Mouse (Mus musculus) midbrain, embryonic 13.5 days (tissue): ENCODE results near the gene Prr12. TPM values are rescaled to one million over a fixed set of nuclear protein-coding genes. Genes with fewer than 3 reads are reported as not detected.

Source experiments
- ATAC-seq: fragments of 200-750 bp; cut with Nextera tagmentation; 2 replicates; pipeline ENCODE4 v1.8.0; 2017; ENCODE audit warnings: mild to moderate bottlenecking, moderate TSS enrichment, moderate library complexity
- H3K27ac ChIP-seq: fragments of 300-500 bp; sonication (generic); 2 replicates; pipeline ENCODE4 v1.5.1; 2015; ENCODE audit warnings: inconsistent platforms, mild to moderate bottlenecking, moderate library complexity
- H3K27me3 ChIP-seq: fragments of 300-500 bp; sonication (generic); 2 replicates; pipeline ENCODE4 v1.6.1; 2015; ENCODE audit warnings: mild to moderate bottlenecking, inconsistent platforms
- H3K36me3 ChIP-seq: fragments of 300-500 bp; sonication (generic); 2 replicates; pipeline ENCODE4 v1.6.1; 2015; ENCODE audit warnings: mild to moderate bottlenecking, inconsistent platforms
- H3K4me1 ChIP-seq: fragments of 300-500 bp; sonication (generic); replicated peaks from 2 replicates; pipeline ENCODE4 v1.6.1; 2015; ENCODE audit warnings: inconsistent platforms
- H3K4me2 ChIP-seq: fragments of 300-500 bp; sonication (generic); replicated peaks from 2 replicates; pipeline ENCODE4 v1.6.1; 2015; ENCODE audit warnings: moderate library complexity, mild to moderate bottlenecking, inconsistent platforms
- H3K4me3 ChIP-seq: fragments of 300-500 bp; sonication (generic); replicated peaks from 2 replicates; pipeline ENCODE4 v1.5.1; 2015; ENCODE audit warnings: mild to moderate bottlenecking, inconsistent platforms
- H3K9ac ChIP-seq: fragments of 300-500 bp; sonication (generic); replicated peaks from 2 replicates; pipeline ENCODE4 v1.6.1; 2015; ENCODE audit warnings: mild to moderate bottlenecking, inconsistent platforms
- H3K9me3 ChIP-seq: fragments of 300-500 bp; sonication (generic); 2 replicates; pipeline ENCODE4 v1.6.1; 2016; ENCODE audit warnings: mild to moderate bottlenecking, inconsistent platforms
- WGBS: fragments of 180-500 bp; shearing (Covaris S2); methylation state at CpG from one replicate; pipeline ENCODE4 v1.1.7; 2015; 5-methylcytosine and 5-hydroxymethylcytosine counted together
- polyA plus RNA-seq: library from polyadenylated mRNA; unstranded; fragments of >200 nt; fragmentation: Nextera tagmentation; extraction: Ambion mirVana; gene quantifications from 2 replicates; pipeline ENCODE4 v1.2.1, GENCODE M21; 2015

Gene Prr12
- polyA plus RNA-seq, 1 experiment from 2014 or later, result 17.0 TPM

DNA sequence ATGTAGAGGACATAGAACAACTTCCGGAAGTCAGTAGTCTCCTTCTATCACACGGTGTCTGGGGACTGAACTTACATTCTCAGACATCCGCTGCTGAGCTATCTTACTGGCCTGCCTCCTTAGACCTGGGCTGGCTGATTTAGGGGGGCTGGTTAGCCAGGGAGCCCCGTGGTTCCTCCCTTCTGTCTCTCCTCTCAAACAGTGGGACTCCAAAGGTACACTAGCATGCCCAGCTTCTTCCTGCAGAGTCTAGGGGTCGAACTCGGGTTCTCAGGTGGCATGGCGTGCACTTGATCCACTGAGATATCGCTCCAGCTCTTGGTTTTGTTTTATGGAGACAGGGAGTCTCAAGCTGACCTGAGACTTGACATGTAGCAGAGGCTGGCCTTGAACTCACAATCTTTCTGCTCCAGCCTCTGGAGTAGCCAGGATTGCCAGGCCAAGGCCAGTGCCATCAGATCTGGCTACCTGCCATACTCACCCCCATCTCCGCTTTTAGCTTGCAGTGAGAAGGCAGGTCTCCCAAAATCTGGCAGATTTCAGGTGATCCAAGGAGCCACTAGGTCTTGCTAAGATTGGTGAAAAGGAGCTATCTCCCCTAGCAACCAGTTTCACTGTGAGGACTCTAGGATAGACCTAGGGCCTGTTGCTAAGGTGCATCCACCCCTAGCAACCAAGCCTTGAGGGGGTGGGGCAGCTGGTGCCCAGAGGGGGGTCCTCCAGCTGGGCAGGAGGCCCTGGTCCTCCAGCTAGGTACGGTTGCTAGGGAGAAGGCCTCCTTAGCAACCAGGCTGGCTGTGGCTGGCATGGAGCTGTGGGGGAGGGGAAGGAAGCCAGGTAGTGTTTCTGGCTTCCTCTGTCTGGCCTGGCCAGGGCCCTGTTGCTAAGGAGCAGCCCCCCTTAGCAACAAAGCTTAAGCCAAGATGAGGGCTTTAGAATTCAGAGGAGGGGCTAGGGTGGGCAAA is 6.2 kb upstream of the Prr12 start:
- Histone ChIP-seq H3K4me2 (peak overlapping the region; percentile 26), H3K27ac (peak overlapping the region; percentile 77), H3K4me3 (no peak overlapping the region), H3K9ac (peak overlapping the region; percentile 41), H3K27me3 (no peaks in the 10 kb centered on the region), H3K9me3 (no peaks in the 10 kb centered on the region), H3K36me3 (no peaks in the 10 kb centered on the region), H3K4me1 (peaks cover 46% of the 10 kb centered on the region)
- peak; percentile 35 for ATAC-seq
- 72% methylated on average over 10 of the region's 10 CpGs for WGBS

GRCm38 (mm10) chr7:45056972-45057348 is 4.3 kb upstream of the Prr12 start:
- Histone ChIP-seq H3K9ac (no peak overlapping the region), H3K4me1 (peaks cover 41% of the 10 kb centered on the region), H3K9me3 (no peaks in the 10 kb centered on the region), H3K27ac (no peak overlapping the region), H3K4me3 (no peak overlapping the region), H3K36me3 (no peaks in the 10 kb centered on the region), H3K27me3 (no peaks in the 10 kb centered on the region), H3K4me2 (no peak overlapping the region)
- no peak for ATAC-seq

DNA sequence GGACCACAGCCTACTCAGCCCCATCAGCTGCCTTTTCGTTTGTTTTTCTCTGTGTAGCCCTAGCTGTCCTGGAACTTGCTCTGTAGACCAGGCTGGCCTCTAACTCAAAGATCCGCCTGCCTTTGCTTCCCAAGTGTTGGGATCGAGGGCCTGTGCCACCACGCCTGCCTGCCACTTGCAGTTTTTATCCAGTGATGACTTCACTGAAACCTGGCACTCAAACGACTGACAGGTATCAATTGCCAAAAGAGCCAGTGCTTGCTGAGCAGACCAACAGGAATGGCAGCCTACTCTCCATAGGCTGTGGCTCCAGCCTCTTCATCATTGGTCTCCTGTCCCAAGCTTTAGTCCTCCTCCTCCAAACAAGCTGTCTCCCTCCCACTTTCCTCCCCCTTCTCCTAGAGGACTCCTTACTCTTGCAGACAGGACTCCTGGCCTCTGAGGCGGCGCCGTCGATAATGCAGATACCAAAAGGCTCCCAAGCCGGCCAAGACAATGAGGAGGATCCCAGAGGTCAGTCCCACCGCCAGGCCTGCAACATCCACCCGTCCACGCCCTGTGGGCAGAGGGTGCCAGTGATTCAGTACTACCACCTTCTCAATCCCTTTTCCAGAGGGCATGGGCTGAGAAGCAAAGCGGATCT is 3.8 kb upstream of the Prr12 start:
- ATAC-seq, result no peak
- H3K27ac ChIP-seq, result no peak overlapping the region
- H3K4me3 ChIP-seq, result no peak overlapping the region
- no peaks in the 10 kb centered on the region for H3K9me3 ChIP-seq
- no peaks in the 10 kb centered on the region for H3K36me3 ChIP-seq
- no peak overlapping the region for H3K4me2 ChIP-seq
- H3K4me1 ChIP-seq, result peaks cover 41% of the 10 kb centered on the region
- H3K9ac ChIP-seq, result no peak overlapping the region
- no peaks in the 10 kb centered on the region for H3K27me3 ChIP-seq
- 63% methylated on average over 14 of the region's 14 CpGs for WGBS

DNA sequence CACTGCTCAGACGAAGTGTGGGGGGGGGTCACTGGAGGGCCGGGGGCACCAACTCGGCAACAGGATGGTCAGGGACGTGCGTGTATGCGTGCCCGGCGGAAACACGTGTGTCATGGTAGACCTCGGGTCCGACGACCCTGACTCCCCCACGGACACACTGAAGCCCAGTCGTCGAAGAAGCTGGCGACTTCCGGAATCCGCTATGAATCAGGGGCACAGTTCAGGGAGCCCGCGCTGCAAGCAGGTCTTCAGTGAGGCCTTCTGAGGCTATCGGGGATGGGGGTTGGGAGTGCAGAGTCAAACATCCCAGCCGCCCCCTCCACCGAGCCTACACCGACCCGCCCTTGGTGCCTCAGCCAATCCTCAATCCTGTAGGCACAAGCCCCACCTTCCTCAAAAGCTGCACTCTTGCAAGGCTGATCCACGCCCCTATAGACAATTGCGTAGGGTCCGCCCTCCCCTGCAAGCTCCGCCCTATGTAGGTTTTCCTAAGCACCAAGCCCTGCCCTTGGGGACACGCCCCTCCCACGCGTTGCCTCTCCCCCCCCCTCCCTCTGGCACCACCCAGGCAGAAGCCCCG is 1.3 kb upstream of the Prr12 start:
- H3K4me1 ChIP-seq, result peaks cover 42% of the 10 kb centered on the region
- peak overlapping the region; percentile 91 for H3K4me2 ChIP-seq
- WGBS, result under 1% methylated on average over 33 of the region's 33 CpGs
- peak overlapping the region; percentile 97 for H3K9ac ChIP-seq
- H3K36me3 ChIP-seq, result peaks cover 16% of the 10 kb centered on the region
- H3K4me3 ChIP-seq, result peak overlapping the region; percentile 99
- peak overlapping the region; percentile 100 for H3K27ac ChIP-seq
- no peaks in the 10 kb centered on the region for H3K9me3 ChIP-seq
- ATAC-seq, result peak; percentile 87
- no peaks in the 10 kb centered on the region for H3K27me3 ChIP-seq

DNA sequence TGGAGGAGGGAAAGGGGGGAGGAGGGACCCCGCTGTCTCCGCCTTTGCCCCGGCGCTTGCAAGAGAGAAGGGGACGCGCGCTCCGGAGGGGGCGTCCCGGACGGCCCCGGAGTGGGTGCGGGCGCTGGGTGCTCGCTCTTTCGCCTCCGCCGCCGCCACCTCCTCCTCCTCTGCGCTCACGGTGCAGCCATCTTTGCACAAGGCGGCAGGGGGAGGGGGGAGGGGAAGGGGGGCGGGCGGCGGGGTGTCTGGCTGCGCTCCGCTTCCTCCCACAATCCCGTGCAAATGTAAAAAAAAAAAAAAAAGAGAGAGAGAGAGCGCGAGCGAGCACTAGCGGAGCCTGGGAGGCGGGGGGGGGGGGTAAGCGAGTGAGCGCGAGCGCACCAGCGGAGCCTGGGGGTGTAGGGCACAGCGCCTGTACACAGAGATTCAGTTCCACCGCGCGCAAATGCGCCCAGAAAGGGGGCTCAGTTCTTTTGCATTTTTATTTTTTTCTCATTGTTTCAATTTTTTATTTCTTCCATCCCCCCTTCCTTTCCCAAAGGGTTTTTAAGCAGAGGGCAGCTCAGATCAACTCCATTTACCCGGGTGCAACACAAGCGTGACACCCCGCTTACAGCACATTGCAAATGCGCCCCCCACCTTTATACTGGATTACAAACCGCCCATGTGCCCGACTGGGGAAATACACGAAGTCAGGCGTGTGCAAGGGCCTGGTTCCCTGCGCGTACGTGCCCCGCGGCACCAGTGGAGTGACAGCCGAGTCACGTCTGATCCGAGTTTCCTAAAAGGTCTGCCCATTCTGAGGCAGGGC is 643 bp upstream of the Prr12 start:
- ATAC-seq, result peak; percentile 61
- Histone ChIP-seq H3K4me2 (peak overlapping the region; percentile 91), H3K27me3 (no peaks in the 10 kb centered on the region), H3K4me1 (peaks cover 35% of the 10 kb centered on the region), H3K27ac (peak overlapping the region; percentile 100), H3K4me3 (peak overlapping the region; percentile 99), H3K9me3 (no peaks in the 10 kb centered on the region), H3K36me3 (peaks cover 23% of the 10 kb centered on the region), H3K9ac (peak overlapping the region; percentile 97)
- WGBS, result under 1% methylated on average over 42 of the region's 59 CpGs

DNA sequence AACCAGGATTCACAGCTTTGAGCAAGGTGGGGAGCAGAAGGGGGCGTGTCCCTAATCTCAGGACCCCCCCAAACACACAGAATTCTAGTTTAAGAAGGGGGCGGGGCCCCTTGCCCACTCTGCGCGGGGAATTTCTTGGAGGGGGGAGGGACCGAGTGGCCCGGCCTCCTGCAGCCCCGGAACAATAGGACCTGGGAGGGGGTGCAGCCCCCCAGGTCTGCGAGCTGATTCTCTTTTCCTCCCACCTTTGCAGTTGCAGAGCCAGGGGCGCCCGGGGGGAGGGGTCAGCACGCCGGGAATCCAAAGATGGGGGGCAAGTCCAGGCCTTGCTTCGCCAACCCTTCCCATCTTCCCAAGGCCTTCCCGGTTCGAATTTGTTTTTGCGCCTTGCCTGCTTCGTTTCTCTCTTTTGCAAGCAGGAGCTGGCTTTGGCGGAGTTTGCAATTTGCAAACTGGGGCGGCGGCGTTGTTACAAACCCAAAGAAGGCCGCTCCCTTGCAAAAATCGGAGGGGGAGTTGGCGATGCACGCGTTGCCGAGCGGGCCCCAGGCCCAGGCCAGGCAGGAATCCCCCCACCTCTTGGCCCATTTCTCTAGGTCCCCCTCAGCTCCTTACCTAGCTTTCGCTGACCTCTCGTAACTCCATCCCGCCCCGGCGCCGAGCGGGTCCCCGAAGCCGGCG is 360 bp downstream of the Prr12 start:
- Histone ChIP-seq H3K27ac (peak overlapping the region; percentile 100), H3K4me1 (peaks cover 35% of the 10 kb centered on the region), H3K36me3 (peaks cover 33% of the 10 kb centered on the region), H3K27me3 (no peaks in the 10 kb centered on the region), H3K4me2 (peak overlapping the region; percentile 91), H3K9me3 (no peaks in the 10 kb centered on the region), H3K4me3 (peak overlapping the region; percentile 99), H3K9ac (peak overlapping the region; percentile 97)
- ATAC-seq, result no peak
- WGBS, result under 1% methylated on average over 38 of the region's 38 CpGs

GRCm38 (mm10) chr7:45051601-45051974 is 1.1 kb downstream of the Prr12 start:
- Histone ChIP-seq H3K9me3 (no peaks in the 10 kb centered on the region), H3K36me3 (peaks cover 41% of the 10 kb centered on the region), H3K9ac (peak overlapping the region; percentile 97), H3K4me2 (peak overlapping the region; percentile 91), H3K4me3 (peak overlapping the region; percentile 99), H3K4me1 (peaks cover 35% of the 10 kb centered on the region), H3K27ac (peak overlapping the region; percentile 100), H3K27me3 (no peaks in the 10 kb centered on the region)
- ATAC-seq, result no peak
- WGBS, result 1% methylated on average over 13 of the region's 13 CpGs

GRCm38 (mm10) chr7:45050945-45051600 is 1.6 kb downstream of the Prr12 start:
- H3K4me2 ChIP-seq, result peak overlapping the region; percentile 91
- no peaks in the 10 kb centered on the region for H3K9me3 ChIP-seq
- peak; percentile 56 for ATAC-seq
- peak overlapping the region; percentile 100 for H3K27ac ChIP-seq
- no peaks in the 10 kb centered on the region for H3K27me3 ChIP-seq
- 1% methylated on average over 16 of the region's 16 CpGs for WGBS
- peaks cover 46% of the 10 kb centered on the region for H3K36me3 ChIP-seq
- peak overlapping the region; percentile 97 for H3K9ac ChIP-seq
- H3K4me1 ChIP-seq, result peaks cover 35% of the 10 kb centered on the region
- peak overlapping the region; percentile 99 for H3K4me3 ChIP-seq

GRCm38 (mm10) chr7:45048923-45049657 is 3.6 kb downstream of the Prr12 start:
- no peak overlapping the region for H3K27ac ChIP-seq
- no peaks in the 10 kb centered on the region for H3K9me3 ChIP-seq
- H3K4me3 ChIP-seq, result no peak overlapping the region
- WGBS, result 93% methylated on average over 23 of the region's 23 CpGs
- no peak overlapping the region for H3K9ac ChIP-seq
- H3K4me1 ChIP-seq, result peaks cover 30% of the 10 kb centered on the region
- no peak for ATAC-seq
- no peaks in the 10 kb centered on the region for H3K27me3 ChIP-seq
- H3K36me3 ChIP-seq, result peaks cover 66% of the 10 kb centered on the region
- H3K4me2 ChIP-seq, result no peak overlapping the region

DNA sequence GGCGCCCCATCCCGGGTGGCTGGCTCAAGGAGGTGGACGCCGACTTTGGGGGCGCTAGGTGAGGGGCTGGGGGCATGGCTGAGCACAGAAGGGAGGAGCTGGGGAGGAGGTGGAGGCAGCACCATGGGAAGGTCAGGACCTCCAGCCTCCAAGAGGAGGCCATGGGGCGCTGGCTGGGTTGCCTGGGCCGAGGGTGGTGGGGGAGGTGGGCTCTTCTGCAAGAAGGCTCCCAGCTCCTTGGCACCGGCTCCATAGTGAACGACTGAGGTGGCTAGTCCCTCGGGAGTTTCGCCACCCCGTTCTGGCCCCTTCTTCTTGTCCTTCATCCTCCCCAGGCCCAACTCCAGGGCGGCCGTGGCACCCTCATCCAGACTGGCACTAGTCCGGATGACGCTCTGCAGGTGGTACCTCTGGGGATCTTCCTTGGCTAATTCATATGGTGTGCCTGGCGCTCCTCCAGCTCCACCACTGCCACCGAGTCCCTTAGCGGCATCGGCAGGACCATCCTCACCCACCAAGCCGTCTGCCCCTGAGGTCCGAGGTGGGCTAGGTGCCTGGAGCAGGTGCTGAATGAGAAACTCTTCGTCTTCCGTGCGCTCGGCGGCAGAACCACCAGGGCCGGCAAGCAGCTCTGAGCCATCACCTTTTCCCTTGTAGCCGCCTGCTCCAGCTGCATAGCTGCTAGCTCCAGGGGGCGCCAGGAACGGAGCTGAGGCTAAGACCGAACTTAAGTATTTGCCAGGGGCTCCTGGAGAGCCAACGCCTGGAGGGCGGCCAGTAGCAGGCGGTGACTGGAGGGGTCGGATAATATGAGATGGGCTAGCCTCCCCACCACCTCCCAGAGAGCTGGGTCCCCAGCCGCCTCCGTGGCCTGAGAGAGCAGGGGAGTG is 4.4 kb downstream of the Prr12 start:
- Histone ChIP-seq H3K9me3 (no peaks in the 10 kb centered on the region), H3K9ac (no peak overlapping the region), H3K4me2 (no peak overlapping the region), H3K4me3 (no peak overlapping the region), H3K36me3 (peaks cover 74% of the 10 kb centered on the region), H3K27ac (no peak overlapping the region), H3K4me1 (peaks cover 24% of the 10 kb centered on the region), H3K27me3 (no peaks in the 10 kb centered on the region)
- ATAC-seq, result no peak
- 94% methylated on average over 38 of the region's 38 CpGs for WGBS
